Mouse (Mus musculus) lung, postnatal 0 days (tissue): ENCODE data around the gene Rtn1.

ENCODE experiments used
- CTCF ChIP-seq: IDR thresholded peaks from 2 replicates; pipeline ENCODE4 v1.5.1; 2016; ENCODE audit warnings: antibody characterized with exemption, mild to moderate bottlenecking
- EP300 ChIP-seq: IDR thresholded peaks from 2 replicates; pipeline ENCODE4 v1.6.1; 2016; ENCODE audit warnings: antibody characterized with exemption, mild to moderate bottlenecking, control low read depth

DNA sequence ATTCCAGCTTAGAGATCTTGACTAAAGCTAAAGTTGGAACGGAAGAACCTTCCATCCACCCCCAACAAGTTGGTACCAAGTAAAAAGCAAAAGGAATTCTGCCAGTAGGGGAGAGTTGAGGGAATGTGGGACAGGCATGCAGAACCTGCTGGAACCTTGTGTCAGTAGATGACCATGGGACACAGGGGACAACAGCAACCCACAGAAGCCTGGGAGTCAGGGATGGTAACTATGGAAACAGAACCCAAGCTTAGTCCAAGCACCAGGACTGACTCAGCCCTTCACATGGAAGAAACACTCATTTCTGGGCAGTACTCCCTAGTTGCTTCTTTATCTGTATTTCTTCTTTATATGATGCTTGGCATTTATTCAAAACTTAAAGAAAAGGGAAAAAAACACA, 54.6 kb downstream of the Rtn1 start:
- TF ChIP-seq CTCF (no peak), EP300 (no peak)
